Mouse (Mus musculus) lung, postnatal 0 days (tissue): ENCODE data around the gene Abr. TPM values are rescaled to one million over a fixed set of nuclear protein-coding genes. Genes with fewer than 3 reads are reported as not detected.
A peak's percentile ranks its signal among the peaks of the same experiment; 100 is the strongest.

ENCODE experiments used
- ATAC-seq: fragments of 200-750 bp; cut with Nextera tagmentation; 2 replicates; pipeline ENCODE4 v1.8.0; 2017; ENCODE audit warnings: moderate library complexity
- DNase-seq: peaks from one replicate; pipeline ENCODE4 v3.0.0-alpha.2; 2016; ENCODE audit warnings: low spot score
- H3K27ac ChIP-seq: fragments of 300-500 bp; sonication (generic); 2 replicates; pipeline ENCODE4 v1.5.1; 2014; ENCODE audit warnings: antibody characterized with exemption, mild to moderate bottlenecking, low read length, mixed read lengths
- H3K27me3 ChIP-seq: fragments of 300-500 bp; sonication (generic); replicated peaks from 2 replicates; pipeline ENCODE4 v1.6.1; 2014; ENCODE audit warnings: low read length, mixed read lengths; ENCODE audit not compliant: insufficient read depth
- H3K36me3 ChIP-seq: fragments of 300-500 bp; sonication (generic); 2 replicates; pipeline ENCODE4 v1.6.1; 2014; ENCODE audit warnings: low read length, mixed read lengths; ENCODE audit not compliant: insufficient read depth
- H3K4me1 ChIP-seq: fragments of 300-500 bp; sonication (generic); 2 replicates; pipeline ENCODE4 v1.6.1; 2014; ENCODE audit warnings: antibody characterized with exemption, low read depth, low read length, mixed read lengths; ENCODE audit not compliant: insufficient read depth
- H3K4me2 ChIP-seq: fragments of 300-500 bp; sonication (generic); replicated peaks from 2 replicates; pipeline ENCODE4 v1.6.1; 2014; ENCODE audit warnings: low read depth, mild to moderate bottlenecking, low read length, moderate library complexity, mixed read lengths
- H3K4me3 ChIP-seq: fragments of 300-500 bp; sonication (generic); 2 replicates; pipeline ENCODE4 v1.5.1; 2014; ENCODE audit warnings: low read depth, low read length
- H3K9ac ChIP-seq: fragments of 300-500 bp; sonication (generic); replicated peaks from 2 replicates; pipeline ENCODE4 v1.6.1; 2014; ENCODE audit warnings: low read depth, mild to moderate bottlenecking
- H3K9me3 ChIP-seq: fragments of 300-500 bp; sonication (generic); 2 replicates; pipeline ENCODE4 v1.6.1; 2016; ENCODE audit warnings: low read length, mixed read lengths
- CTCF ChIP-seq: IDR thresholded peaks from 2 replicates; pipeline ENCODE4 v1.5.1; 2016; ENCODE audit warnings: antibody characterized with exemption, mild to moderate bottlenecking
- EP300 ChIP-seq: IDR thresholded peaks from 2 replicates; pipeline ENCODE4 v1.6.1; 2016; ENCODE audit warnings: antibody characterized with exemption, mild to moderate bottlenecking, control low read depth
- WGBS: fragments of 180-500 bp; shearing (Covaris S2); extraction: QIAGEN DNeasy Blood & Tissue Kit; methylation state at CpG from one replicate; pipeline ENCODE4 v1.1.7; 2014; 5-methylcytosine and 5-hydroxymethylcytosine counted together
- polyA plus RNA-seq: library from polyadenylated mRNA; unstranded; fragments of >200 nt; fragmentation: Nextera tagmentation; extraction: Ambion mirVana; gene quantifications from 2 replicates; pipeline ENCODE4 v1.2.1, GENCODE M21; 2015

The Abr gene
- polyA plus RNA-seq, 1 experiment from 2014 or later = 17.2 TPM

DNA sequence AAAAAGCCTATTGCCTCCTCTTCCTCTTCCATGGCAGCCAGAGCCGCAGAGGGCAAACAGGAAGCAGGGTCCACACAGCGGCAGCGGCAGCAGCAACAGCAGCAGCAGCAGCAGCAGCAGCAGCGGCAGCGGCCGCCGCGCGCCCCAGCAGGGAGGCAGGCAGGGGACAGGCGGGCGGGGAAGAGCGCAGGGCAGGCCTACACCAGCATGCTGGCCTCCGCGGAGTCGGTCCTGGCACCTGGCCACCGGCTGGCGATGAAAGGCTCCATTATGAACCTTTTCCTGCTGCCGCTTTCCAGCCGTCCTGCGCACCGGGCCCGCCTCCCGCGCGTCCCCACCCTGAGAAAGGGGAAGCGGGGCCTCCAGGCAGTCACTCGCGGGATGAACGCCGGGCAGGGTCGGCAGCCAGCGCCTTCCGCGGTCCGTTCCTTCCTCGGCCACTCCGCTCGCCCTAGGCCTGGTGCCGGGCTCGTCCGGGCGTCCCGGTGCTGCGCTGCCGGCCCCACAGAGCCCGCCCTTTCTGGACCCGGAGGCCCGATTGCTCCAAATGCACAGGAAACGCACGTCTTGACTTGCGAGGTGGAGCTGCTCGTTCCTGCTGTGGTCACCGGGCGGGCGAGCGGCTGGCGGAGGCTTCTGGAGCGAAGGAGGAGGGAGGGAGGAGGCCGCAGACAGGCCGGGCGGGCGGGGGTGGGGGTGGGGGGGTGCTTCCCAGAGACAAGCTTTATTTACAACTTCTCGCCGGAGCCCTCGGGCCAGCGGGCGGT lies 127.6 kb downstream of the Abr start:
- H3K4me1 ChIP-seq = peaks cover 22% of the 10 kb centered on the region
- DNase-seq = peak; percentile 87
- 1% methylated on average over 47 of the region's 67 CpGs for WGBS

DNA sequence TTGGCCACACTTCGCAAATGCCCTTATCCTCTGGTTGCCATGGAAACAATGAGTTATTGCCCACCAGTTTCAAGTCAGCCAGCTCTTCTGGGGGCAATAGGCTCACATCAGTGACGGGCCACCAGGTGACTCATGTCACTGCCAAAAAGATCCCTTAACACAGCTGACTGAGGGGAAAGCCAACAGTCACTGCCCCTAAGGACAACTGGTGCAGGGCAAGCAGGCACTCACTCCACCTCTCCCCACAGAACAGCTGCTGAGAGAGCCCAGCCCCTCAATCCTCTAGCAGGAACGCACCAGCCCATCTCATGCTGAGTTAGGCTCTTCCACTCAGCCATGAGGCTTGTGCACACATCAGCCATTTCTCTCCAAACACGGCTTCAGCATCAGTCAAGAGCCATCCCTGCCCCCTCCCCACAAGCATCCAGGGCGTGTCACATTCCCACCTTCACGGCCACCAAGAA lies 128.3 kb downstream of the Abr start:
- TF ChIP-seq CTCF (no peak), EP300 (no peak)
- peak overlapping the region; percentile 91 for H3K4me2 ChIP-seq
- 4% methylated on average over 6 of the region's 6 CpGs for WGBS
- peaks cover 22% of the 10 kb centered on the region for H3K4me1 ChIP-seq
- no peaks in the 10 kb centered on the region for H3K9me3 ChIP-seq
- DNase-seq = peak; percentile 57
- H3K27ac ChIP-seq = peak overlapping the region; percentile 98
- peak overlapping the region; percentile 81 for H3K9ac ChIP-seq
- peak; percentile 26 for ATAC-seq
- H3K27me3 ChIP-seq = no peaks in the 10 kb centered on the region
- H3K4me3 ChIP-seq = peak overlapping the region; percentile 72
- H3K36me3 ChIP-seq = no peaks in the 10 kb centered on the region

More for the DNA sequence above, 127.6 kb downstream of the Abr start:
- Histone ChIP-seq H3K4me2 (peak overlapping the region; percentile 91), H3K9me3 (no peaks in the 10 kb centered on the region), H3K27me3 (no peaks in the 10 kb centered on the region), H3K9ac (peak overlapping the region; percentile 81), H3K36me3 (no peaks in the 10 kb centered on the region), H3K27ac (peak overlapping the region; percentile 98), H3K4me3 (peak overlapping the region; percentile 72)
- peak; percentile 78 for ATAC-seq
- TF ChIP-seq EP300 (no peak), CTCF (peak; percentile 13)

- H3K9ac ChIP-seq = 0 out of 2 replicates have a peak overlapping the region, but pooled peaks have one; percentile 81
- H3K4me3 ChIP-seq = peak overlapping the region; percentile 72
- no peaks in the 10 kb centered on the region for H3K36me3 ChIP-seq
- DNase-seq (no peak), ATAC-seq (no peak)
- peak overlapping the region; percentile 91 for H3K4me2 ChIP-seq
- H3K27ac ChIP-seq = no peak overlapping the region
- H3K4me1 ChIP-seq = peaks cover 22% of the 10 kb centered on the region
- no peaks in the 10 kb centered on the region for H3K9me3 ChIP-seq
- 47% methylated on average over 4 of the region's 4 CpGs for WGBS
- H3K27me3 ChIP-seq = no peaks in the 10 kb centered on the region
- TF ChIP-seq CTCF (no peak), EP300 (no peak)
Measured at GRCm38 (mm10) chr11:76493167-76493566, 128.9 kb downstream of the Abr start.

DNA sequence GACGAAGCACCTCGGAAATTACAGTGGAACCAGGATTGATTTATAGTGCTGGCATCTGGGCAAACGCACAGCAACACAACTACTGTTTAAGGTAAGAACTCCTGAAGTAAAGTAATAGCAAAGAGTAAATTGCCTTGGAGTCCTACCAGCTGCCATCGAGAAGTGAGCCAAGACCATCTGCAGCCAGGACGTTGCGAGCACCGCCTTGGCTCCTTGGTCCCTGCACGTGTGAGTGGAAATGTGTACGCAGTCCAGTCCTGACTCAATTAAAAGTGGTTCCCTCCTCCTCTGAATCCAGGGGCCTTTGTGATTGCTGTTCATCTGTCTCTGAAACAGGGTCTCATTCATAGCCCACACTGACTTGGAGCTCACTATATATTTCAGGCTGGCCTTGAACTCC lies 130.3 kb downstream of the Abr start:
- WGBS = 54% methylated on average over 9 of the region's 9 CpGs
- ATAC-seq (no peak), DNase-seq (no peak)
- no peak overlapping the region for H3K27ac ChIP-seq
- H3K4me1 ChIP-seq = peaks cover 24% of the 10 kb centered on the region
- no peaks in the 10 kb centered on the region for H3K27me3 ChIP-seq
- H3K4me3 ChIP-seq = no peak overlapping the region
- no peak overlapping the region for H3K4me2 ChIP-seq
- TF ChIP-seq CTCF = no peak
- H3K9me3 ChIP-seq = no peaks in the 10 kb centered on the region
- H3K9ac ChIP-seq = no peak overlapping the region
- no peaks in the 10 kb centered on the region for H3K36me3 ChIP-seq

DNA sequence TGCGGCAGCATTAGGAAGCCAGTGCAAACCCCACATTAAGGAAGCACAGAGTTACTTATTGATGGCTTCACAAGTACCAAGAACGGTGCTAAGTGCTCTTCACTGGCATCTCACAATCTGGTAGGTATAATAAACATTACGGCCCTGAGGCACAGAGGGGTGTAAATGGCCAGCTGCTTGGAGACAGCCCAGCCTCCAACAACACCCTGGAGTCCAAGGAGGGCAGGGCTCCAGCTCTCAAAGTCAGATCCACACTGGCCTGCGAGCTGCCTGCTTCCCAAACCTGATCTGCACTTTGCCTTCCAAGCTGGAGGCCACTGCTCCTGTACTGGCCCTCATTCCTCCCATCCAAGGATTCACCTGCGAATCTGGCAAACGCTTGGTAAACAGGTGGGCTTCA lies 132.7 kb downstream of the Abr start:
- TF ChIP-seq CTCF = no peak
- no peak for TF ChIP-seq EP300
- no peak overlapping the region for H3K4me3 ChIP-seq
- H3K4me2 ChIP-seq = no peak overlapping the region
- DNase-seq = peak; percentile 48
- H3K27ac ChIP-seq = no peak overlapping the region
- no peaks in the 10 kb centered on the region for H3K27me3 ChIP-seq
- ATAC-seq = peak; percentile 46
- peaks cover 18% of the 10 kb centered on the region for H3K4me1 ChIP-seq
- WGBS = 60% methylated on average over 6 of the region's 6 CpGs
- H3K36me3 ChIP-seq = no peaks in the 10 kb centered on the region
- no peak overlapping the region for H3K9ac ChIP-seq
- no peaks in the 10 kb centered on the region for H3K9me3 ChIP-seq

GRCm38 (mm10) chr11:76487024-76487423 lies 135.1 kb downstream of the Abr start:
- H3K4me2 ChIP-seq = no peak overlapping the region
- no peaks in the 10 kb centered on the region for H3K27me3 ChIP-seq
- TF ChIP-seq EP300 (no peak), CTCF (no peak)
- DNase-seq = peak; percentile 14
- no peaks in the 10 kb centered on the region for H3K36me3 ChIP-seq
- H3K27ac ChIP-seq = no peak overlapping the region
- WGBS = 64% methylated on average over 5 of the region's 5 CpGs
- H3K4me3 ChIP-seq = no peak overlapping the region
- H3K9ac ChIP-seq = no peak overlapping the region
- peak; percentile 34; the same call in 1 of the 2 replicates for ATAC-seq
- no peaks in the 10 kb centered on the region for H3K9me3 ChIP-seq
- H3K4me1 ChIP-seq = peaks cover 7% of the 10 kb centered on the region
